In genomic region chr2:136714008-136714411, GRCm38 (mm10) we compare ENCODE assay signal across 8 mouse cellular contexts. TPM values are rescaled to one million over a fixed set of nuclear protein-coding genes. Genes with fewer than 3 reads are reported as not detected.
DNase-seq lines count a peak whose midpoint lies in the region; ATAC-seq and TF ChIP-seq lines count a peak whose summit lies in the region.

No protein-coding gene starts in this region.

- peak overlapping the region; percentile 95 for H3K27ac ChIP-seq in hindbrain, embryonic 13.5 days
- H3K27ac ChIP-seq in lung, postnatal 0 days (ENCODE audit: low read length): no peak overlapping the region

- peak overlapping the region; percentile 80 for H3K9ac ChIP-seq in hindbrain, embryonic 13.5 days
- H3K9ac ChIP-seq in lung, postnatal 0 days (replicated peaks; ENCODE audit: low read depth): no peak overlapping the region

- H3K4me2 ChIP-seq in hindbrain, embryonic 13.5 days: peak overlapping the region; percentile 60
- H3K4me2 ChIP-seq in lung, postnatal 0 days (replicated peaks; ENCODE audit: low read depth, low read length): no peak overlapping the region

- TF ChIP-seq EP300 in lung, postnatal 0 days (IDR thresholded peaks at IDR 0.05): no peak

- DNase-seq in R1 (ENCODE audit: low read depth, low spot score): peak; percentile 75
- peak; percentile 67 to 73 for DNase-seq in cerebellum, postnatal 14 days
- DNase-seq in gastrocnemius, adult 18-20 months (ENCODE audit: low spot score): peak; percentile 56
- DNase-seq in layer of hippocampus, postnatal 14 days (ENCODE audit: low spot score in 2 of 2): peak; percentile 52 to 57
- DNase-seq in lung, postnatal 0 days (ENCODE audit: low spot score): peak; percentile 83
- peak; percentile 87 for DNase-seq in retina, postnatal 1 day
- DNase-seq in urinary bladder, postnatal 4 days (ENCODE audit: low spot score in 2 of 2): peak; percentile 76 to 89

- no peaks in the 10 kb centered on the region for H3K36me3 ChIP-seq in hindbrain, embryonic 13.5 days
- H3K36me3 ChIP-seq in lung, postnatal 0 days (ENCODE audit: insufficient read depth, low read length): no peaks in the 10 kb centered on the region

- peak; percentile 74 for ATAC-seq in hindbrain, embryonic 13.5 days (ENCODE audit: low FRiP score)
- ATAC-seq in lung, postnatal 0 days: peak; percentile 95

- peaks cover 42% of the 10 kb centered on the region for H3K4me1 ChIP-seq in hindbrain, embryonic 13.5 days (replicated peaks)
- H3K4me1 ChIP-seq in lung, postnatal 0 days (ENCODE audit: insufficient read depth, low read depth, low read length): no peaks in the 10 kb centered on the region

- peak overlapping the region; percentile 59 for H3K4me3 ChIP-seq in hindbrain, embryonic 13.5 days
- no peak overlapping the region for H3K4me3 ChIP-seq in lung, postnatal 0 days (ENCODE audit: low read depth, low read length)

- no peak for TF ChIP-seq CTCF in lung, postnatal 0 days (IDR thresholded peaks at IDR 0.05)

- H3K9me3 ChIP-seq in hindbrain, embryonic 13.5 days: no peaks in the 10 kb centered on the region
- no peaks in the 10 kb centered on the region for H3K9me3 ChIP-seq in lung, postnatal 0 days (ENCODE audit: low read length)

- under 1% methylated on average over 22 of the region's 22 CpGs for WGBS in hindbrain, embryonic 13.5 days
- WGBS in lung, postnatal 0 days: 2% methylated on average over 22 of the region's 22 CpGs

- no peaks in the 10 kb centered on the region for H3K27me3 ChIP-seq in hindbrain, embryonic 13.5 days
- 0 out of 2 replicates have a peak, but pooled peaks cover 7% of the 10 kb centered on the region for H3K27me3 ChIP-seq in lung, postnatal 0 days (replicated peaks; ENCODE audit: insufficient read depth, low read length)

RNA-seq across cellular contexts. Expression of gene Snap25, which starts 0.8 kb away (rescaled TPM):
- not detected for total RNA-seq in gastrocnemius, adult 18-20 months (2021)
- polyA plus RNA-seq in hindbrain, embryonic 13.5 days (2015; fragmentation: Nextera tagmentation; extraction: Ambion mirVana): 134 and 141 TPM in 2 replicates
- total RNA-seq in layer of hippocampus, postnatal 14 days (2021): 1,000 to 10,000 TPM; 1,518 to 1,540 TPM
- 0.24 and 0.69 TPM in 2 replicates for polyA plus RNA-seq in lung, postnatal 0 days (2015; fragmentation: Nextera tagmentation; extraction: Ambion mirVana)

Comparison
In these comparisons a context has a peak if more than half of its experiments do, and no peak if none do; other contexts are left out.
1. RNA of gene Snap25, which starts 0.8 kb away (total RNA-seq): 1,518 to 1,540 TPM in layer of hippocampus, postnatal 14 days; not detected in gastrocnemius, adult 18-20 months; every median in the first group is over 1,000 times any median in the second.
2. Peak in every context shown above with its lines, with median percentiles within 50 percentile points of each other: DNase-seq.